Mouse (Mus musculus): ENCODE data around the gene Nfia.

DNA sequence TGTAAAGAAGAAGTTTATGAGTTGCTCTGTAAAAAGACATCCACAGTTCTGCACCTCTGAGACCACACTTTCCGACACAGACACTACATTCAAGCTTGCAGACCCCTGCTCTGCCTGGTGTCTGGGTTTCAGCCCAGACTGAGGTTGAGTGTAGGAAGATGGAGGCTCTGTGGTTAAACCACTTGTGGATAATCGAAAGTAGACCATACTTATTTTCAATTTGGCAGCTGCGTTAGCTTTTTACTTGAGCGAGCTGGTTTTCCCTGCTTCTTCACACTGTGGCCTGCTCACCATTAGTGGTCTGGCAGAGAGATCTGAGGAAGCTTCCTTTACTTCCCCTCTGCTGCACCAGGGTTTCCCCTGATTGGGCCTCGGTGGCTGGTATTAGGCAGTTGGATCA is 123.4 kb downstream of the Nfia start:
- TF ChIP-seq CTCF (IDR thresholded peaks at IDR 0.05; ENCODE audit: low read depth, low read length): no peak
- TF ChIP-seq GATA1 (IDR thresholded peaks at IDR 0.05; ENCODE audit: borderline replicate concordance, low read length): no peak

Measured in G1E (cell line).